Mouse (Mus musculus): ENCODE measurements around the gene Ccnd2.

Gene Ccnd2

DNA sequence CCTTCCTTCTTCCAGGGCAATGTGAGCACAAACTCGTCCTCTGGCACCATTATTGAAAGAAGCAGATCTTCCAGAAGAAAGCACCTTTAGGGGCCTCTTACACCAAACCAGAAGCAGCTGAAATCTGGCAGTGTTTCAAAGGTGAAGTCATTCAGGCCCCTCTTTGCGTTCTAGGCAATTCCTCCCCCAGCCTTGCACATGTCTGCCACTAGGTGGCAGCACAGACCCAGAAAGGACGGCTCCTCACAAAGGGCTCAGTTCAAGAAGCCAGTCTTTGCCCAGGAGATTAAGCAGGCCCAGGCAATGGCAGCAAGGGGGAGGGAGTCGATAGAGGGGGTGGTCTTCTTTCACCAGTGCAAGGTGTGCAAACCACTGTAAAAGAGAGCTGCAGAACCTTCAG lies 4.3 kb downstream of the Ccnd2 start:
- DNase-seq, result peak; percentile 99

DNA sequence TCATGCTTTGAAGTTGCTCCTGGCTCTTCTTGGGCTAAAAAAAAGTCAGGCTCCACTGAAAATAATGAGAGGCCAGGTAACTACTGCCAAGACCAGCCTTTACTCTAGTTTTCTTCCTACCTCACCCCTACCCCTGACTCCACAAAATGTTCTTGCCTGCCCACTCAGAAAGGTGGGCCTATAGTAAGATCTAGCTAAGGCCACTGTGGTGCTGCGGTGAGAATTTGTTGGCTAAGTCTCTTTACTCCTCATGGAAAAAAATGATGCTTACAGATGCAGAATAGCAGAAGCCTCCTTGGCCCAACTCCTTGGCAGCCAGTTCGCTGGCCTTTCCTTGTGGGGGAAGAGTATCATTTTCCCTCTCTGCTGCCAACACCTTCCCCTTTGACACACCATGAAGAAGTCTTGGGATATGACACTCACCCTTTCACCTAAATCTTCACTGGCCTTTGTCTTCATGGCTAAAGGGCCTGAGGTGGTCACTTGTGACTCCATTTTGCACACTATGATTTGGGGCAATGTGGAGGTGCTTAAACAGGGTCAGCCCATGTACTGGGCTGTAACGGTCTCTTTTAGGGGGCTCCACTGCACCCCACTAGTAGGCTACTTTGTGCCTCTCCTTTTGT lies 5.6 kb downstream of the Ccnd2 start:
- DNase-seq, result no peak

DNA sequence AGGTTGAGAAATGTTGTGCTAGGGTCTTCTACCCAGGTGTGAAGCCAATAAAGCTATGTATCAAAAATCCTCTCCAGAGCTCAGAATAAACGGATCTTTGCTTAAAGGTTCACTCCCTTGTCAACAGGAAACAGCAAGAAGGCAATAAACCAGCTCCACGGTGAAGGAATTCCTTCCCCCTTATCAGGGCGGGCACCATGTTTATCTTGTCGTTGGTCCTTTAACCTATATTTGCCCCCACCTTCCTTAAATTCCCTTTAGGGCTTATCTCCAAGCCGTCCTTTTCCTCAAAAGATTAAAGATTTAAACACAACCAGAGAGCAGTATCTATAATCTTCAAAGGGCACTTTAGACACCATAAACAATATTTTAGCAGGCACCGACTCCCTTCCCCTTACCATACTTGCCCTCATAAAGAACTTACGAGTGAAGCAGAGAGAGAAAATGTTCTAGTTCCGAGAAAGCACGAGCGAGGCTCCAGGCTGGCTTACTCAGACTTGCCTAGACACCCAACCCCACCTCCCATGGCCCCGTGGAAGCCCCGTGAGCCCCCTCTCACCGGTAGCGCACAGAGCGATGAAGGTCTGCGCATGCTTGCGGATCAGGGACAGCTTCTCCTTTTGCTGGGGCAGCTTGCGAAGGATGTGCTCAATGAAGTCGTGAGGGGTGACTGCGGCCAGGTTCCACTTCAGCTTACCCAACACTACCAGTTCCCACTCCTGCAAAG lies 6.4 kb downstream of the Ccnd2 start:
- no peak for DNase-seq

DNA sequence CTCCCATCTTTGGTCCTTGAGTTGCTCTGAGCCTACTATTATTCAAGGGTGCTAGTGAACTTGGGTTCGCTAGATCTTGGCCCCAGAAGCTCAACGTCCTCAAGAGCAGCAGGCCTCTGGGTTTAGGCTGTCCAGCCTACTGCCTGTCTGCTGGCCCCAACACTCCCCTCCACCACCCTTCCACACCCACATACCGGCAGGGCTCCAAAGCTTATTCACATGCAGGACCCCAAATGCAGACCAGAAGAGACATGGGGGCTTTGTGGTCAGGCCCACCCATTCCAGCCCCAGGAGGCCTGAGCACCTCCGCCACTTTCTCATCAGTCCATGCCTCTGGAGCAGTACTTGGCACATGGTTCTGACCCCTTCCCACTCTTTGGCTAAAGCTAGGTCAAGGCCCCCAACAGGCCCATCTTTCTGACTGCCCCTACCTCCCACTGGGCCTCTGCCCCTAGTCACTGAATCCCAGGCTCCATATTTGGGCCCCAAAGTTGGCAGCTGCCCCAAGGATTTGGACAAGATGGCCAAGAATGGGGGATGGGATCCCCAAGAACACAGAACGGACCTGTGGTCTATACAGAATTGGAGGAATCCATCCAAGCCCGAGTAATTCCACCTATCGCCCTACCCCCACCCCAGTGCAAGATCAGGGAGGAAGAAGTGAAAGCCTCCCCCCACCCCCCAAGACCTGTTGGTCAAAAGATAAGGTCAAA lies 8.3 kb downstream of the Ccnd2 start:
- DNase-seq, result no peak

DNA sequence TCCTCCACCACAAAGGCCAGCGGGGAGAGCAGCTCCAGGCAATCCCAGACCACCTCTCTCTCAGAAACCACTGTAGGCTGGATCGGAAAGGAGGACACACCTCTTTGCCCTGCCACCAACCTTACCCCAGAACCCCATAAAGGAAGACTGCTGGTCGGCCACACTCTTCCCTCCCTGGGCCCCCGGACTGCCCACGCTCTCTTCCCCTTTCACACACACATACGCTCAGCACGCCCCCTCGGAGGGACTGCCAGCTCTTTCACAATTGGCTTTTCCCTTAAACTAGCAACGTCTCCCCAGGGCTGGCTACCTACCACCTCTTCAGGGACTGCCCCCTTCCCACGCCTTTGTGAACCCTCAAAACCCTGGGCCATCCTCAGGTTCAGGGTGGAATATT lies 8.9 kb downstream of the Ccnd2 start:
- no peak for DNase-seq

DNA sequence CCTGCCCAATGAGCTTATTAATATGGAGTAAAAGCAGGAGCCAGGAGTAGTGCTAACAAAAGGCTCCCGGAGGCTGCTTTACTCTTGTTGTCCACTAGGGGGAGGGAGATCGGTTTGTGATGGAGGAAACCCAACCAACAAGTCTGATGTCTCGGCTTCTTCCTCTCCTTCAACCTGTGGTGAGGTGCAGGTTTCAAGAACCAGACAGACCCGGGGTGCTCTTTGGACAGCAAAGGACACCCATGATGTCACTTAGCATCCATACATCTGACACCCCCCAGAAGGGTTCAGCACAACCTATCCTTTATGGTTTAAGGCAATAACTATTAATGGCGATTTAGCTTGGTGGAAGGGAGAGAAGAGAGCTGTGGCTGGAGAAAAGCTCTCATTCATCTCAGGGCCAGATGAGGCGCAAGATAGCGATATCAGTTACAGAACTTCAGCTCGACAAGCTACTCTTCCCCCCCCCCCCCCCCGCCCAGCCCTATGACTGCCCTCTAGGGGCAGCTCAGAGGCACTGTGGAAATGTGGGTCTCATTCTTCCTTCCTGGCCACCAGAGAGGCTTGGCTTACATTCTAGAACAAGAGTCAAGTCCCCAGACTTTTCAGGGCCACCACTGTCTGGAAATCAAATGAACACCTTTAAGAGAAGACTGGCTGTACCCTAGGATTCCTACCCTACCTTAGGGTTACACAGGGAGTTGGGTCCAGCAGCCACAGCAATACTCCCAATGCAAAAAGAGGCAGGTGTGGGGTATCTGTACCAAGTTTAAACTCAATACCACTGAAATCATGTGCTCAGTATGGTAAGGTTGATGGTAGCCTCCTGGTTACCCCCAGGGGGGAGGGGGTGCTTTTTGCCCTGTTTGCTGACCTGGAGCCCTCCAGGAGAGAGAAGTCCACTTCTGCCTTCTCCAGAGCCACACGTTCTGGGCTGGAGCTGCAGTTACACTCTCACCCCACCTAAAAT lies 9.6 kb downstream of the Ccnd2 start:
- peak; percentile 91 for DNase-seq

DNA sequence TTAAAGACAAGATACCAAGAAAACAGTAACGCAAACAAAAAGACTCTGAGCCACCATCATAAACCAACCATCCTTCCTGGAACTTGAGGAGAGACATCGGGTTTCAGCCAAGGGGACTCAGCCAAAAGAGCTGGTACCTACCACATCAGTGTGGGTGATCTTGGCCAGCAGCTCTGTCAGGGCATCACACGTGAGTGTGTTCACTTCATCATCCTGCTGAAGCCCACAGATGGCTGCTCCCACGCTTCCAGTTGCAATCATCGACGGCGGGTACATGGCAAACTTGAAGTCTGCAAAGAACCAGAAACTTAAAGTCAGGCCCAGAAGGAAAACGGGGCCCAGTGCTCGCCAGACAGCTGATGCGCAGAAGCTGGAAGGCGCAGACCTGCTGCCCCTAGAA lies 13.0 kb downstream of the Ccnd2 start:
- DNase-seq, result no peak

DNA sequence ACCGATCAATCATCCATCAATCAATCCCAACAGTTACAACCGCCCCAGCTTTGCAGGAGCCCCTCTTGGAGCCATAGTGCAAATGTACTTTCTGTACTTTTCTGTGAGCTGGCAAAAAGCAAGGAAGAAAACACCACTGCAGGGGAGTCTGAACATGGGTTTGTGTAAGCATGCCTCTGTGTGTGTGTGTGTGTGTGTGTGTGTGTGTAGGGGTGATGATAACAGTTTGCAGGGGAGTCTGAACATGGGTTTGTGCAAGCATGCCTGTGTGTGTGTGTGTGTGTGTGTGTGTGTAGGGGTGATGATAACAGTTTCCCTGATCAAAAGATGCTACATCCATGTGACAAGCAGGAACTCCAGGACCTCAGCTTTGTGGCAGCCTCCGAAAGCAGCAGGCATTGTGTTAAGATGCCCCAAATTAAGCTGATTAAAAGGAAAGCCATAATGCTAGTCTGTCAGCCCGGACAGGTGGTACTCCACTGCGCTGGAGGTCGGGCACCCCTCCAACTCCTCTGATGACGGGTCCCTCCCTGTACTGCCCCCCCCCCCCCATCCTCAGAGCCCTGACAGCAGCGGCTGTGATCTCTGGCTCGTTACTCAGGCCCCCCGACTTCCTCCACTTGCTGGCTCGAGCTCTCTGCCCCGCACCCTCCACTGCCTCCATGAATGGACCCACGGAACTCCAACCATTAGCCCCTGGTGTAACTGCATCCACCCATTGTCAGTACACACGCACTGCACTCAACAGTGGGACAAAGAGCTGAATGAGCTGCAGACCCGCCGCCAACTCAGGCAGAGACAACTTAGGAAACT lies 18.4 kb downstream of the Ccnd2 start:
- DNase-seq, result no peak

DNA sequence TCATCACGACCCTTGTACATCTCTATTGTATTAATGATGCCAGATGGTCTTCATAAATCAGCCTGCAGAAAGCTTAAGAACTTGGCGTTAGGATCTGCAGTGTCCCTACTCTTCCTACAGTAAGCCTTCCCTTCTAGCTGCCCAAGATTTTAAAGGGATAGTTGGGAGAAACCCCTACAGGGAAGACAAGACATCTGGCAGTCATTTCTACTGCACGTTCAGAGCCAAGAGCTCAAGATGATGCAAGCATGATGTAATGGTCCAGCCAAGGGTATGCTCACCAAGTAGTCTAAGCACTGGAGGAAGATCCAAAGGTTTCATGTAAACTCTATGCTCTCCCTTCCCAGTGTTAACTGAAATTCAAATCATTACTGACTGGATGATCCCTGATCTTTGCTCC lies 19.3 kb downstream of the Ccnd2 start:
- no peak for DNase-seq

DNA sequence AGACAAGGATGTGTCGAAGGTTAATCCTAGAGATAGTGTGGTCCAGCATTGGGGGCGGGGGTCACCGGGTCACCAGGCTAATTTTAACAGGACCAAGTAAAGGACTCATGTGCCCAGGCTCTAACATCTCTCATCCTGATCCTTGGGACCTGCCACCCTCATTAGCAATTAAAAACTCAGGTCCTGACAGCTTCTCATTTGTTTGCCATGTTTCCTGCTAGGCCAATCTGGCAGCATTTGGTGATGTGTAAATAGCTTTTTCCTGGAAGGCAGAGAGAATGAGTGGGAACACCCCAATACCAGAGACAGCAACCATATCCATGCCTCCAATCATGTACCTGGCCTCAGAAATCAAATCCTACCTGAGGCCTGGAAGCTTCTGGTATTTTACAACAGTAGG lies 20.0 kb downstream of the Ccnd2 start:
- DNase-seq, result no peak

DNA sequence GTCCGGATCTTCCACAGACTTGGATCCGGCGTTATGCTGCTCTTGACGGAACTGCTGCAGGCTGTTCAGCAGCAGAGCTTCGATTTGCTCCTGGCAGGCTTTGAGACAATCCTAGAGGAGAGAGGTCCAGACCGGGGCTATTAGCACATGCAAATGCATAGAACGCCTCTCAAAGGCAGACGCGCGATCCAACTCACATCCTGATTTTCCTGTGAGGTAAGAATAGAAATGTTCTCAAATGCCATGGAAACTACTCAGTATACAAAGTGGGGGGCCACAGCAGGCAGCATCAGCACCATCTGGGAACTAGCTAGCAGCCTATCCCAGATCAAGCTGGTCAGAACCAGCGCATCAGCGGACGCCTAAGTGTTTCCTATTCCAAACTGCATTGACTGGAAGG lies 21.6 kb downstream of the Ccnd2 start:
- no peak for DNase-seq

DNA sequence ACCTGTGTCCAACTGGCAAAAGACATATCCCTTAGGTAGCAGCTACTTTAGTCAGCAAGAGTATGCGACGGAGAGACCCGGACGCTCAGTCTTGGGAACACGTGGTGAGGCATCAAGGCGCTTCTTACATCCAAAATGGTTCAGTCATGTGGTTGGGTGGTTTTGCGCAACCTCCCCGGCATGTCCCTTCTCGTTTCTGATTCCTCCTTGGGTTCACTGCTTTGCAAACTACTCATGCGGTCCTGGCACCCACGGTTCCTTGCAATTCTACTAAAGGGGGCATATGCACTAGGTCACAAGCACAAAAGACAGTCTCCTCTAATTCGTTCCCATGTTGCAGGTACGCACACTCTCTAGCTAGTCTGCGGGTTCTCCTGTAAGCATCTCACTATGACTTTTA lies 22.3 kb downstream of the Ccnd2 start:
- no peak for DNase-seq

DNA sequence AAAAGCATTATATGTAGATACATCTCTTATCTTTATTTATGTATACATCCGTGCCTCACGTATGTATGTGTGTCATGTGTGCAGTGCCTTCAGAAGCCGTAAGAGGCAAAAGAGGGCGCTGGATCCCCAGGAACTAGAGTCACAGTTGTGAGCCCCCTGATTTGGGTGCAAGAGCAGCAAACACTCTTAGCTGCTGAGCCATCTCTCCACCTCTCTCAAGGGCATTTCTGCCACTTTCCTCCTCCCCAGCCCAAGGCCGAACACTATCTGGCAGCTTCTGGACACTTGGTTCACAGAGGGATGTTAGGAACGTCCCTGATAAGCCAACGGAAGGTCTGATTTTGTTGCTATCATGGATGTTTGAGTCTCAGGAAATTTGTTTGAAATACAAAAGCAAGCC lies 28.5 kb downstream of the Ccnd2 start:
- DNase-seq, result no peak

DNA sequence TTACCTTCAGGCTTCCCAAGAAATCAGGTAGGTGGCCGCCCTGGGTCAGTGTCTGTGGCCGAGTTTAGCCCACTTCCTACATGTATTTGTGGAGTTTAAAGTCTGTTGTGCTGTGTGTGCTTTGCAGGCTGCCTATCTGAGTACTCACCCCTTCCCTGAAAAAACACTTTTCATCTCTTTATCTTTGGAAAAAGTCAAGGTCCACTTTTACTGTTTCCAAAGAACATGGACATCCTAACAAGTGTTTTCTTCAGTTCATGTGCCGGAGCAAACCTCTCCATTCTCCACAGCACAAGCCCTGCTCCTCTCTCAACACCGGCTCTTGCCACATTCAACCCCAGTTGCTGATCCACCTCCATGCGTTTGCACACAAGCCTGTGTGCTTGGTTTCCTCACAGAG lies 29.0 kb downstream of the Ccnd2 start:
- no peak for DNase-seq

DNA sequence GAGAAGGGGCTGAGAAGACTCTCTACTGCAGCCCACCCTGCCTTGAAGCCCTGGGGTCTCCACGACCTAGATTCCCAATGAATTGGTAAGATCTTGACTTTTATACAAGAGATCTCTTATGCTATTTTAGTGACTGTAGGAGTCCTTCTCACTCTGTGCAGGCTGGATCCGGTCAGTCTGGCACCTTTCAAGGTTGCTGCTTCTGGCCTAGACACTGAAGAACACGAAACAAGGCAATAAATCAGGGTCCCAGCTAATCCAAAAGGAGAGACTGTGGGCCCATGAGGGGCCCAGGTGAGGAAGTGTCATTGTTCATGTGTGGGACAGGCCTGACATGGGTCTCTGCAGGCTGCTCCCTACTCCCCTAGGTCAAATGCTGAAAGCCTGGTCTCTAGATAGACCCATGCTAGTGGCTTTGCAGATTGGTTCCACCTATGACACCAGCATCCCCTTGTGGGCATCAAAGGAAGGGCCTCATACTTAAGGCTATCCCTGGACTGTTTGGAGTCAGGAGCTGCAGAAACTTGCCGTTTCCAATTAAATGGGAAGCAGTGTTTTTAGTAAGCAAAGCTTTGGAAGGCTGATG lies 29.7 kb downstream of the Ccnd2 start:
- DNase-seq, result no peak

DNA sequence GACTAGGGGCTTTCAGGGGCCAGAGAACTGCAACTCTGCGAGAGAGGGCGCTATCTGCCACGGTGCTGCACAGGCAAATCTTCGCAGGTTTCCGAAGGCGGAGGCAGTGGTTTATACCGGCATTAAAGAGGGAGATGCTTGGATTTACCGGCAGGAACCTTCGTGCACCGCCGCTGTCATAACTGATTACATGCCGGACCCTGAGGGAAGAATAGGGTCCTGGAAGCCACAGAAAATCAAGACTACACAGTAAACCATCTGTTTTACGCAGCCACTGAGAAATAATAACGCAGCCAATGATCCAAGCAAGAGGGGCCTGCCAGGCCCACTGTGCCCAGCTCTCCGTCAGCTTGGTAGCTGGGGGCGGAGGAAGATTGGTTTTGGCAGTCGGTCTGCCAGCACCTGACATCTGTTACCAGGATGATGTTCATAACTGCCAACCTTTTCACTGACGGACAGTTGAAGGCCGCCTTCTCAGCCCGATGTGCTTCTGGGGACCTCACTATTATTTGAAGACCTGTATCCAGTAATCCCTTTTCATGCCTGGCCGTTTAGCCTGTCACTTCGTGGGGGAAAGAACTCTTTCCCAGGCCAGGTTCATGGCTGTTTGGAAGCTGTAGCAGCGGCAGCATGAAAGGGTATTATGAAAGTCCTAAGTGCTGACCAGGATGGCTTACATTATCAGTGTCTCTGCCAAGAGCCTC lies 37.1 kb downstream of the Ccnd2 start:
- DNase-seq, result no peak

DNA sequence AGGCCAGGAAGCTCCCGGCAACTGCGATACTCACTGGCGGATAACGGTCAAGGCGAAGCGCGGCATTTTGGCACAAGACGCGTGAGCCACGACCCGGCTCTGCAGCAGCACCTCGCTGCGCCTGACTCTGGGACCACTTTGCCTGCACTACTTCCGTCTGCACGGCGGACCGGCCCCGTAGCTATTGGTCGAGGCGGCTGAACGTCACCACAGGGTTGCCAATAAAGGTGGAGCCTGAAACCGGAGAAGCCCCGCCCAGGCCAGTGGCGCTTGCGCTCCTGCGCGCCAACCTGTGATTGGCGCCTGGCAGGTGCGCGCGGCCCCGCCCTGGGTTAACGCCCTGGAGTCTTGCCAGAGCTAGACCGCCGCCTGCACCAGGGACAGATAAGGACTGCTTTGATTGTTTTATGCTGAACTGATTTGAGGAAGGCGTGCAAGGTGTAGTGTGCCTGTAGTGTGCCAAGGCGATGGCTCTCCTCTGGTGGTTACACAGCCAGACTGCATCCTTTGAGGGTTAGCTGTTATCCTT lies 42.5 kb downstream of the Ccnd2 start, which contains the start of gene Tigar:
Gene Tigar, minus strand, starts transcription at position 156 of the 529 bp plus-strand sequence.
- peak; percentile 99 for DNase-seq

DNA sequence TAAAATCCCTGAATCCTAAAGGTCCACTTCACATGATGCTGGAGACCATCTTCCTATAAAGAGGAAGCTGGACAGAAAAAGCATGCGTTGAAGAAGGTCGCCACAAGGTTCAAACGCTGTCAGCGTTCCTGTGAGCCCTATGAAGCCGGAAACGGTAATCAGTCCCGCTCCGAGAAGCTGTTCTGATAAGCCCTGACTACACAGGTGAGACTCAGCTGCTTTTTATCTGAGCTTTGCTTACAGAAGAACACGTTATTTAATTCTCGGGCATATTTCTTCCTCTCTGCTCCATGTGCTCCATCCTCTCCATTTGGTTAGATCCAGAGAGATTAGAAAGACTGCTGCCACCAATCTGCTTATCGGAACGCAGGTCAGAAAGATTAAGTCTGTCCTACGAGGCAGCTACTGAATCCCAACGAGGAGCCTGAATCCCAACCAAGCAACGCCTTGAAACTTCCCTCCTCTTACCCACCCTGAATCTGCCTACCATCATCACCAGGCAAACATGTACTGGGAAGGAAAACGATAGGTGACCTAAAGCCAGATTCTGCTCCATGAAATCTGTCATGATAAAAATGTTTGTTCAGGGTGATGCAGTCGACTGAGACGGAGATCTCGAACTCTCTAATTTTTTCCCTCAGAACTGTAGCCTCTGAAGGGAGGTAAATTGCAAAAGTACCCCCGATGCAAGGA lies 43.5 kb downstream of the Ccnd2 start:
- no peak for DNase-seq

DNA sequence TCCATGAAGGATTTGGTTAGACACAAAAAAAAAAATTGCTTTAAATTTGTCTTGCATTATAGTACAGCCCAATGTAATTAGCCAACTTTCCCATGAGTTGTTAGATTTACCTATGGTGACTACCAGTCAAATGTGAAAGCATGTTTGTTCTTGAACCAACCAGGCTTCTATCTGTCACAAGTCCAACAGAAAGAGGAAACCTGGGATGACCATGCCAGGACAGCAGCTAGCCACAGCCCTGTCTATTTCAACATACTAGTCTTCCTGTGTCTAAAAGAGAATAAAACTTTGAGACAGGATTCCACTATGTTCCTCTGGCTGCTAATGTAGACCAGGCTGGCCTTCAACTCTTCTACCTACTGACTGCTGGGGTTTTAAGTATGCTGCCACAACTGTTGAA lies 44.6 kb downstream of the Ccnd2 start:
- DNase-seq, result no peak

DNA sequence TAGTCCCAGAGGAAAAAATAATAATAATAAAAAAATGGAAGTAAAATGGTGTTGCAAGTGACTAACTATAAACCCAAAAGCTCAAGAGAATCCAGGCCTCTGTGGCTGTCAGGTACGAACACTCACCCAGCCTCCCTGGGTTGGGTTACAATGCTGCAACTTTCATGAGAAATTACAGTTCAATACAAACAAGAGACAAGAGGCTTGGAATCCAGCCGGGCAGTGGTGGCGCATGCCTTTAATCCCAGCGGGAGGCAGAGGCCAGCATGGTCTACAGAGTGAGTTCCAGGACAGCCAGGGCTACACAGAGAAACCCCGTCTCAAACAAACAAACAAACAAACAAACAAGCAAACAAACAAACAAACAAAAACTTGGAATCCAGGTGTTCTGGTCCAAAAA lies 45.3 kb downstream of the Ccnd2 start:
- DNase-seq, result no peak

Measured in heart, adult 11 months (tissue).